Mouse (Mus musculus) midbrain, embryonic 16.5 days (tissue): ENCODE results near the gene Tas2r135. TPM values are rescaled to one million over a fixed set of nuclear protein-coding genes. Genes with fewer than 3 reads are reported as not detected.

Experiments used
- ATAC-seq: fragments of 200-750 bp; cut with Nextera tagmentation; 2 replicates; pipeline ENCODE4 v1.8.0; 2017; ENCODE audit warnings: moderate TSS enrichment
- H3K27ac ChIP-seq: fragments of 300-500 bp; sonication (generic); 2 replicates; pipeline ENCODE4 v1.5.1; 2014; ENCODE audit warnings: mild to moderate bottlenecking, low read length, mixed read lengths
- H3K27me3 ChIP-seq: fragments of 300-500 bp; sonication (generic); 2 replicates; pipeline ENCODE4 v1.6.1; 2014; ENCODE audit warnings: low read depth, low read length, mixed read lengths; ENCODE audit not compliant: control insufficient read depth, insufficient read depth
- H3K36me3 ChIP-seq: fragments of 300-500 bp; sonication (generic); 2 replicates; pipeline ENCODE4 v1.6.1; 2014; ENCODE audit warnings: mild to moderate bottlenecking, low read length, moderate library complexity, mixed read lengths; ENCODE audit not compliant: control insufficient read depth, insufficient read depth
- H3K4me1 ChIP-seq: fragments of 300-500 bp; sonication (generic); 2 replicates; pipeline ENCODE4 v1.6.1; 2014; ENCODE audit warnings: mild to moderate bottlenecking, low read length, mixed read lengths; ENCODE audit not compliant: control insufficient read depth, insufficient read depth
- H3K4me2 ChIP-seq: fragments of 300-500 bp; sonication (generic); 2 replicates; pipeline ENCODE4 v1.6.1; 2014; ENCODE audit warnings: mild to moderate bottlenecking, low read length, mixed read lengths
- H3K4me3 ChIP-seq: fragments of 300-500 bp; sonication (generic); 2 replicates; pipeline ENCODE4 v1.5.1; 2014; ENCODE audit warnings: low read depth, mild to moderate bottlenecking, low read length, moderate library complexity, mixed read lengths
- H3K9ac ChIP-seq: fragments of 300-500 bp; sonication (generic); 2 replicates; pipeline ENCODE4 v1.6.1; 2014; ENCODE audit warnings: low read depth, low read length, mixed read lengths
- H3K9me3 ChIP-seq: fragments of 300-500 bp; sonication (generic); replicated peaks from 2 replicates; pipeline ENCODE4 v1.6.1; 2014; ENCODE audit warnings: mild to moderate bottlenecking, low read length, mixed read lengths; ENCODE audit not compliant: control insufficient read depth, poor library complexity, severe bottlenecking
- WGBS: fragments of 180-500 bp; shearing (Covaris S2); extraction: QIAGEN DNeasy Blood & Tissue Kit; methylation state at CpG from one replicate; pipeline ENCODE4 v1.1.7; 2014; 5-methylcytosine and 5-hydroxymethylcytosine counted together
- polyA plus RNA-seq: library from polyadenylated mRNA; unstranded; fragments of >200 nt; fragmentation: Nextera tagmentation; extraction: Ambion mirVana; gene quantifications from 2 replicates; pipeline ENCODE4 v1.2.1, GENCODE M21; 2015

Tas2r135 gene
- polyA plus RNA-seq = not detected in 2 replicates

DNA sequence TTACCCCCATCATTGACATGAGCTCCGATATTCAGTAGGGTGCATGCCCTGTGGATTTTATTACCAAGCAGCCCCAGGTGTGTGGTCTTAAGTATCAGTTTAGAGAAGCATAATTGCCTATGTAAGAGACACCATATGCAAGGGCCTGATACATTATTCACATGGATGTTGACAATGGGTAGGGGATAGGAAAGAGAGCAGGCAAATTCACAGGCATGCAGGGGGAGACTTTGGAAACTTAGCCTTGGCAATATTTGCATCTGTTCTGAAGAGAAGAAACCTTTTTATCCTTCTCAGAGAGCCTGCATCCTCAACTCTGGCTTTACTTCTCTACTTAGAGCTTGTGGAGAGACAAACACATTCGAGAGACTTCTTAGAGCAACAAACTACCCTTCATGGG is at the start of gene Tas2r135:
Gene Tas2r135 (plus strand): TSS at position 301 of the 400 bp plus-strand sequence.
- WGBS = 90% methylated on average over 2 of the region's 2 CpGs
- H3K4me2 ChIP-seq = no peak within 1 kb of the TSS
- H3K4me3 ChIP-seq = no peak within 1 kb of the TSS
- no peaks in the 10 kb centered on the region for H3K36me3 ChIP-seq
- H3K27me3 ChIP-seq = no peaks in the 10 kb centered on the region
- no peak within 1 kb of the TSS for H3K27ac ChIP-seq
- H3K4me1 ChIP-seq = no peaks in the 10 kb centered on the region
- no peaks in the 10 kb centered on the region for H3K9me3 ChIP-seq
- ATAC-seq = no peak
- H3K9ac ChIP-seq = no peak within 1 kb of the TSS

DNA sequence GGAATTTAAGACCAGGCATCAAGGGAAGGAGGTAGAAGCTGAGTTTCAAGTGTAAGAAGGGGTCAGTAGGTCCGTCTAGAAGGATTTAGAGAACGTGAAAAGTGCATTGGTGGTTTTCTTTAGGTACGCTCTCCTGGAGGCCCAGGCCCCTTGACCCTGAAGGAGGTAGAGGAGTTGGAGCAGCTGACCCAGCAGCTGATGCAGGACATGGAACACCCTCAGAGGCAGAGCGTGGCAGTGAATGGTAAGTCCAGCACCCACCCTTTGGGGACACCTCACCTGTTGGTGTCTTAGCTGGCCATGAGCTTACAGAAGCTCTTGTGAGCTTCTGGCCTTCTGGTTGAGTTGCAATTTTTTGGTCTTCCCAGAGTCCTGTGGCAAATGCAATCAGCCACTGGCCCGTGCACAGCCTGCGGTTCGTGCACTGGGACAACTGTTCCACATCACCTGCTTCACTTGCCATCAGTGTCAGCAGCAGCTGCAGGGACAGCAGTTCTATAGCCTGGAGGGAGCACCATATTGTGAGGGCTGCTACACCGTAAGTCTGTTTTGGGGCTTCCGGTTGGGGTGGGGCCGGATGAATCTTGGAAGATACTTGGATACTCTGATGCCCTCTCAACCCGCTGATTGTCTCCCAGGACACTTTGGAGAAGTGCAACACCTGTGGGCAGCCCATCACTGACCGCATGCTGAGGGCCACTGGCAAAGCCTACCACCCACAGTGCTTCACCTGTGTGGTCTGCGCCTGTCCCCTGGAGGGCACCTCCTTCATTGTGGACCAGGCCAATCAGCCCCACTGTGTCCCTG is 49.2 kb upstream of the Tas2r135 start:
- Histone ChIP-seq H3K27ac (no peak overlapping the region), H3K27me3 (no peaks in the 10 kb centered on the region), H3K4me2 (no peak overlapping the region), H3K36me3 (peaks cover 12% of the 10 kb centered on the region), H3K4me3 (no peak overlapping the region), H3K9me3 (no peaks in the 10 kb centered on the region), H3K4me1 (peaks cover 22% of the 10 kb centered on the region), H3K9ac (no peak overlapping the region)
- WGBS = 93% methylated on average over 13 of the region's 13 CpGs
- ATAC-seq = no peak

DNA sequence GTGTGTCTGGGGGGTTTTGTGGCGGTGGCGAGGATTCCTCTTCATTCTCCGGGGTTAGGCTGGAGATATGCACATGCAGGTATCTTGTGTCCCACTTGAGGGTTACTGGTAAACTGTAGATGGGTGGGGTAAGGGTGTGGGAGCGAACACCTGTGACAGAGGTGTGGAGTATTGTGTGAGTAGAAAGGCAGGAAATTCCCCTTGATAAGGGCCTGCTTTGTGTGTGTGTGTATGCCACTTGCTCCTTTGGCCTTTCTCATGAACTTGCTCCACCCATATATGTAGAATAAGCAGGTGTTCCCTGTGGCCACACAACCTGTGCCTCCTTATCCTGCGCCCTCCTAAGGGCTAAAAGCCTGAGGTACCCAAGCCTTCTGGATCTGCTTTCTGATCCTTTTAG is 48.3 kb upstream of the Tas2r135 start:
- H3K4me3 ChIP-seq = no peak overlapping the region
- no peak overlapping the region for H3K9ac ChIP-seq
- H3K27ac ChIP-seq = no peak overlapping the region
- H3K36me3 ChIP-seq = peaks cover 12% of the 10 kb centered on the region
- H3K27me3 ChIP-seq = no peaks in the 10 kb centered on the region
- 96% methylated on average over 5 of the region's 5 CpGs for WGBS
- no peak for ATAC-seq
- H3K9me3 ChIP-seq = no peaks in the 10 kb centered on the region
- no peak overlapping the region for H3K4me2 ChIP-seq
- H3K4me1 ChIP-seq = peaks cover 16% of the 10 kb centered on the region

DNA sequence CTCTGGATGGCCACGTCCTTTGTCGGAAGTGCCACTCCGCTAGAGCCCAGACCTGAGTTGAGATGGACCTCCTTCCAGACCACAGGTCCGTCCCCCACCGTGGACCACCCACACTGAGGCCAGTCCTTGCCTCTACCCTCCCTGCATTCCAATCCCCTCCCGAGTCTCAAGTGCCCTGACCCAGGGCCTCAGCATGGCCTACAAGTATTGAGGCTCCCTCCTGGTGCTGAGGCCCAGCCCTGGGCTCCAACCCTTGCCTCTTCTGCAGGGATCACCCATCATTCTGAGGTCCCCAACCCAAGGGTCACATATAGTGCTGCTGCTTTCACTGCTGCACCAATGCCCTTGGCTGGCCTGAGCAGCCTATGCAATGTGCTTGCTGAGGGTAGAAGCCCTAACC is 47.3 kb upstream of the Tas2r135 start:
- H3K27ac ChIP-seq = no peak overlapping the region
- H3K9ac ChIP-seq = no peak overlapping the region
- no peaks in the 10 kb centered on the region for H3K9me3 ChIP-seq
- H3K4me2 ChIP-seq = no peak overlapping the region
- no peak overlapping the region for H3K4me3 ChIP-seq
- peaks cover 16% of the 10 kb centered on the region for H3K4me1 ChIP-seq
- no peak for ATAC-seq
- H3K27me3 ChIP-seq = no peaks in the 10 kb centered on the region
- peaks cover 12% of the 10 kb centered on the region for H3K36me3 ChIP-seq
- WGBS = 55% methylated on average over 6 of the region's 6 CpGs

DNA sequence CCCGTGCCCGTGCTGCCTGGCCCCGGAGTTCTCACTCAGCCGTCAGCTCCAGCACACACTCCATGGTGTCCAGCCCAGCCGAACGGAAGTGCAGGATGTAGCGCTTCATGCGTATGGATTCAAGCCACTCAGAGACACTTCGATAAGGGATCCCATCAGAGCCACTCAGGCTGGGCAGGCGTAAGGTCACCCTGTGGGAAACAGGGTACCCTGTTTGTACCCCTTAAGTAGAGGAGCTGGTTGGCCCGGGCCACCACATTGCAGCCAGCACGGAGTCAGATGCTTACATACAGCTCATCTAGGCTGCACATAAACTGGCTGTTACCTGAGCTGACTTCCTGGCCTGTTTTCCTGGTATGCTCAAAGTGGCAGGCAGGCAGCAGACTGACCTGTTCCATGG is 46.3 kb upstream of the Tas2r135 start:
- Histone ChIP-seq H3K9ac (no peak overlapping the region), H3K36me3 (peaks cover 12% of the 10 kb centered on the region)

DNA sequence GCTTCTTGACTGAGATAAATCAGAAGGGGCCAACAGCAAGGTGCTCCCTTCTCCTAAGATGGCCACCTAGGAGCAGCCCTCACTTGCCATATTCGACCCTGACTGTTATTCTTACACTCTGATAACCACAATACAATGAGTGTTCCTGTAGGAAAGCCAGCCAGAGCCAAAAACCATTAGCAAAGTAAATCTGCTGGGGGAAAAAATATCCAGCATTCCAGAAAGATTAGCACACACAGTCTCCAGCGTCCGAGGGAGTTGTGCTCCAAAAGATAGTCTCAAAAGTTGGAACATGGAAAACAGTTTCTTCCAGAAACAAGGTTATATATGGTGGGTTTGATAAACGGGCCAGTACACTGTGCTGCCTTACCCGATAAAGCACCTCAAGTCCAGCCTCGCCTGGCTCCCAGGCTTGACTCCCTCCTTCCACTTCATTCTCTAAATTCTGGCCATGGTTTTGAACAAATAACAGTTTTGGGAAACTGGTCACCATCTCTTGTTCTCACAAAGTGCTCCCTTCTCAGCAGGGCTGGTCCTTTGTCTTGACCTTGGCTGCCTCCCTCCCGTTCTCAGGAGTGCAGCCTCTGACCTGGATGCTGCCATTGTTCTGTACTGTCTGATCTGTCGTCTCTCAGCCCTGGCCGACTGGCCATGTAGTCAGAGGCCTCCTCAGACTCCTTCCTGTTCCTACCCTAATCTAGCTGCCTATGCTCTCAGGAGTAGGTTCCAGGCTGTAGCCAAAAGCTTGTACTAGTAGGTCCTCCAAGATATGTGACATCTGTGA is 45.7 kb upstream of the Tas2r135 start:
- H3K27ac ChIP-seq = no peak overlapping the region
- H3K9me3 ChIP-seq = no peaks in the 10 kb centered on the region
- no peak overlapping the region for H3K4me2 ChIP-seq
- WGBS = 77% methylated on average over 9 of the region's 9 CpGs
- peaks cover 2% of the 10 kb centered on the region; the same call in 1 of the 2 replicates for H3K4me1 ChIP-seq
- H3K4me3 ChIP-seq = no peak overlapping the region
- peaks cover 12% of the 10 kb centered on the region for H3K36me3 ChIP-seq
- no peak for ATAC-seq
- no peaks in the 10 kb centered on the region for H3K27me3 ChIP-seq
- no peak overlapping the region for H3K9ac ChIP-seq

More for the DNA sequence above, 46.3 kb upstream of the Tas2r135 start:
- Histone ChIP-seq H3K4me1 (peaks cover 8% of the 10 kb centered on the region), H3K27ac (no peak overlapping the region), H3K4me3 (no peak overlapping the region), H3K9me3 (no peaks in the 10 kb centered on the region), H3K27me3 (no peaks in the 10 kb centered on the region), H3K4me2 (no peak overlapping the region)
- WGBS = 92% methylated on average over 12 of the region's 12 CpGs
- no peak for ATAC-seq

DNA sequence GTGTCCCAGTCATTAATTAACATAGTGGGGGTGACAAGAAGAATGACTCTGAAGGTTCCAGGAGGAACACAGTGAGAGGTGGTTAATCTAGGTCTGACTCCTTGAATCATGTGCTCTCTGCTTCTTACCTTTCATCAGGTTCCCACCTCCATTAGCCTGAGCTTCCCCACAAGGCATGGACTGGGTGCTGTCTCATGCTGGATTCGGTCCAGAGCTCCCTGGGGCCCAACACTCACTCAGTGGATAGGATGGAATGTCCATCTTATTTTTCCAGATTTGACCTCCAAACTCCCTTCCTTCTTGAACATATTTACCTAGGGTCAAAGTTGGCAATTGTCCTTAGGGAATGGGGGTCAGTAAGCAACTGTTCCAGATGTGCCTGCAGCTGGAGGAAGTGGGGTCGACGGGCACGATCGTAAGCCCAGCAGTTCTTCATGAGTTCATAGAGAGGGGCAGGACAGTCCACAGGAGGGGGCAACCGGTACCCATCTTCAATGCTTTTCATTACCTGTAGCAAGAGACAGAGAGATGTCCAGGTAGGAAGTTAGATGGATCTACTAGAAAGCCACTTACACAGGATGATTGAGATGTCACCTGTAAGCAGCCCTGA is 44.9 kb upstream of the Tas2r135 start:
- Histone ChIP-seq H3K4me2 (no peak overlapping the region), H3K27me3 (no peaks in the 10 kb centered on the region), H3K4me3 (no peak overlapping the region), H3K9ac (no peak overlapping the region), H3K9me3 (no peaks in the 10 kb centered on the region), H3K36me3 (peaks cover 12% of the 10 kb centered on the region), H3K27ac (no peak overlapping the region), H3K4me1 (no peaks in the 10 kb centered on the region)
- no peak for ATAC-seq
- WGBS = 97% methylated on average over 6 of the region's 6 CpGs

DNA sequence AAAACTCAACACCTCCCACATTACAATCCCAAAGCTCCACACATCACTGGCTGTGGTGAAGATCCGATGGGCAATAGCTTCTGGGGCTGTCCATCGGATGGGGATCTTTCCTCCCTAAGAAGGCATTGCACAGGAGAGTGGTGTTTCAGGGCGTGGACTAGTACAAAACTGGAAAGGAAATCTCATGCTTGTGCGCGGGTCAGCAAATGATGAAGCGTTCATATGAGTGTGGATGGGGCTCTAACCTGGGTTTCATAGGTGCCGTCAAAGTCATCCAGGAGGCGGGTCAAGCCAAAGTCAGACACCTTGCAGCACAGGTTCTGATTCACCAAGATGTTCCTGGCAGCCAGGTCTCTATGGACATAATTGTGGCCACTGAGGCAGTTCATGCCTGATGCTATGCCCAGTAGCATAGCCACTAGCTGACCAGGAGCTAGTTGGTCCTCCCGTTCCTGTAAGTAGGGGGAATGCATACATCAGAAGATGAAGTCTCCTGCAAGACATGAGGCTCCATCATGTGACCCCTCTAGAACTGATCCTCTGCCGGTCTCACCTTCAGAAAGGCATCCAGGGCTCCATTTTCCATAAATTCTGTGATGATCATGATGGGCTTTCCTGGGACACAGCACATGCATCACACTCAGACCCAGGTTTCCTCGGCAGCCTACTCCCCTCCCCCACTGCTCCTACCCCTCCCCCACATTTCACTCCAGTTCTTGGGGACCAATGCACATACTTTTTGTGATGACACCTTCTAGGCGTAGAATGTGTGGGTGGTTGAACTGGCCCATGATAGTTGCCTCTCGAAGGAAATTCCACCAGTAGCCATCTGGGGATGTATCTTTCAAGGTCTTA is 44.0 kb upstream of the Tas2r135 start:
- no peak overlapping the region for H3K27ac ChIP-seq
- no peak for ATAC-seq
- no peak overlapping the region for H3K9ac ChIP-seq
- H3K36me3 ChIP-seq = peaks cover 10% of the 10 kb centered on the region
- no peaks in the 10 kb centered on the region for H3K9me3 ChIP-seq
- WGBS = 93% methylated on average over 13 of the region's 13 CpGs
- no peaks in the 10 kb centered on the region for H3K27me3 ChIP-seq
- no peak overlapping the region for H3K4me2 ChIP-seq
- no peaks in the 10 kb centered on the region for H3K4me1 ChIP-seq
- H3K4me3 ChIP-seq = no peak overlapping the region
